Mouse (Mus musculus) T-cell, adult 2 months (primary cell): Measurements from ENCODE around the gene Bscl2.

Experiments used
- DNase-seq: peaks from one replicate; pipeline ENCODE4 v3.0.0; 2022; ENCODE audit warnings: low spot score

Gene Bscl2

GRCm38 (mm10) chr19:8837251-8837791, at the start of gene Bscl2:
TSS of gene Bscl2 (plus strand) at chr19:8837467.
- peak; percentile 82 for DNase-seq

- no peak for DNase-seq
Observed at GRCm38 (mm10) chr19:8788521-8788920, 48.7 kb upstream of the Bscl2 start.

GRCm38 (mm10) chr19:8789171-8789570, 48.1 kb upstream of the Bscl2 start:
- no peak for DNase-seq

- DNase-seq = no peak
Observed at GRCm38 (mm10) chr19:8790171-8790570, 47.1 kb upstream of the Bscl2 start.

GRCm38 (mm10) chr19:8798264-8798946, 38.9 kb upstream of the Bscl2 start, which contains the start of gene Polr2g:
TSS of gene Polr2g (minus strand) at chr19:8798577.
- peak; percentile 92 for DNase-seq

GRCm38 (mm10) chr19:8798947-8799315, 38.3 kb upstream of the Bscl2 start:
- no peak for DNase-seq

- DNase-seq = peak; percentile 94
Observed at GRCm38 (mm10) chr19:8802130-8802821, 35.0 kb upstream of the Bscl2 start, which contains the start of gene Zbtb3. TSS of gene Zbtb3 (plus strand) at chr19:8802555.

GRCm38 (mm10) chr19:8803204-8803780, 34.0 kb upstream of the Bscl2 start:
- DNase-seq = no peak

GRCm38 (mm10) chr19:8803879-8804660, 33.2 kb upstream of the Bscl2 start:
- DNase-seq = no peak

GRCm38 (mm10) chr19:8806810-8807209, 30.5 kb upstream of the Bscl2 start:
- no peak for DNase-seq

- no peak for DNase-seq
Observed at GRCm38 (mm10) chr19:8815812-8816211, 21.5 kb upstream of the Bscl2 start.

- DNase-seq = no peak
Observed at GRCm38 (mm10) chr19:8817001-8817400, 20.3 kb upstream of the Bscl2 start.

- DNase-seq = no peak
Observed at GRCm38 (mm10) chr19:8818301-8818798, 18.9 kb upstream of the Bscl2 start.

GRCm38 (mm10) chr19:8818801-8819595, 18.3 kb upstream of the Bscl2 start, which contains the start of gene Ttc9c:
TSS of gene Ttc9c (minus strand) at chr19:8819333.
- DNase-seq = peak; percentile 88

- DNase-seq = peak; percentile 100
Observed at GRCm38 (mm10) chr19:8819596-8820423, 17.5 kb upstream of the Bscl2 start, which contains the start of gene Hnrnpul2. TSS of gene Hnrnpul2 (plus strand) at chr19:8820010.

GRCm38 (mm10) chr19:8820424-8820956, 16.8 kb upstream of the Bscl2 start:
- no peak for DNase-seq

GRCm38 (mm10) chr19:8821146-8821545, 16.1 kb upstream of the Bscl2 start:
- no peak for DNase-seq

GRCm38 (mm10) chr19:8822696-8823095, 14.6 kb upstream of the Bscl2 start:
- DNase-seq = no peak

- no peak for DNase-seq
Observed at GRCm38 (mm10) chr19:8829660-8830059, 7.6 kb upstream of the Bscl2 start, which contains the start of gene AC129217.1. TSS of gene AC129217.1 (plus strand) at chr19:8829773.

- DNase-seq = no peak
Observed at GRCm38 (mm10) chr19:8830664-8831063, 6.6 kb upstream of the Bscl2 start.
